Mouse (Mus musculus): Measurements from ENCODE around the gene Rad21l.

DNA sequence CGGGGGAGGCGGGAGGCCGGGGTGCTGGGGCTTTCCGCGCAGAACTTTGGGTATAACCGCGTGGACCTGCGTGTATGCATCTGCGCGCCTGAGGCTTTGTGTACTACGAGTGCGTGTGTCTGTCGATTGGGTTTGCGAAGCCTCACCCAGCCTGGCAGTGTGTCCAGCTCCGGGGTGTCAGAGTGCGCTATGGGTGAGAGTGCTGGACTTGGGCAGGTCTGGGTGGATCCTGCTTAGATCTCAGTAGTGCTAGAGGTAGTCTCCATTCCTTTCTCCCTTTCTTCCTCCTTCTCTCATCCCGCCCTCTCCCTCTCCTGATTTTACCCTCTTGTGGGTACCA, 34.5 kb upstream of the Rad21l start:
- no peak for TF ChIP-seq HCFC1 (IDR thresholded peaks at IDR 0.05; ENCODE audit: borderline replicate concordance, insufficient read depth, low read length)
- no peak for TF ChIP-seq CHD2 (IDR thresholded peaks at IDR 0.05; ENCODE audit: low read depth, low read length)
- no peak for TF ChIP-seq MAFK (IDR thresholded peaks at IDR 0.05; ENCODE audit: insufficient read depth, low read depth, low read length)
- TF ChIP-seq ZC3H11A (IDR thresholded peaks at IDR 0.05; ENCODE audit: borderline replicate concordance, low read depth, low read length), result no peak
- TF ChIP-seq ZNF384 (IDR thresholded peaks at IDR 0.05; ENCODE audit: low read depth, low read length), result no peak

Measured in ES-E14 (cell line).